ENCODE assay signal across 28 mouse cellular contexts in the genomic region with DNA sequence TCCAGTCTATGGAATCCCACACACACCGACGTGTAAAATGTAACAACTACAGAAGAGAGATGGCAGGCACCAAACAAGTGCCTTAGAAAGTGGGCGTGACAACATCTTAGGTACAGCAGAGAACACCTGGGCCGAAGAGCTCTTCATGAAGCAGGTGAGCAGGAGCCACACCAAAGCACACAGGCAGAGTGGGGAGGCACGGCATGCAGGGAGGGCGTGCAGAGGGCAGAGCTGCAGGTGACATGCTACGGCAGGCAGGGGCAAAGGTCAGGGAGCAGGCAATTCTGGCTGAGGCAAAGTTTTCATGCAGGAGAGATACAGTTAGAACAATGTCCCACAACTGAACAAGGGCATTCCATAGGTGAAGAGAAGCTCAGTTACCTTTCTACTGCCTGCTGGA.
DNase-seq lines count a peak whose midpoint lies in the region; ATAC-seq and TF ChIP-seq lines count a peak whose summit lies in the region.
"Had no signal": no experiment of that assay in that cellular context is flagged by ENCODE, and none has a peak within 500 bp of the region (broad histone marks: within the 10 kb centered on the region; RNA-seq: fewer than 3 reads in every experiment).

No protein-coding gene starts in this region.

- H3K27me3 ChIP-seq in heart, embryonic 10.5 days (ENCODE audit: insufficient read depth, poor library complexity, severe bottlenecking) = no peaks in the 10 kb centered on the region
- no peaks in the 10 kb centered on the region for H3K27me3 ChIP-seq in liver, embryonic 16.5 days (ENCODE audit: control insufficient read depth, insufficient read depth, low read depth, low read length)
- H3K27me3 ChIP-seq in liver, embryonic 11.5 days (replicated peaks; ENCODE audit: control insufficient read depth, insufficient read depth, low read length) = no peaks in the 10 kb centered on the region
- no peaks in the 10 kb centered on the region; the same call in 1 of the 2 replicates for H3K27me3 ChIP-seq in intestine, postnatal 0 days (replicated peaks; ENCODE audit: control insufficient read depth, insufficient read depth, low read length)
- no peaks in the 10 kb centered on the region for H3K27me3 ChIP-seq in forebrain, embryonic 10.5 days (ENCODE audit: poor library complexity, severe bottlenecking)
- H3K27me3 ChIP-seq: CH12.LX; embryonic facial prominence, embryonic 15.5 days; forebrain, embryonic 13.5 days; heart, embryonic 12.5 days; hindbrain, embryonic 13.5 days; liver, embryonic 15.5 days had no signal

- H3K27ac ChIP-seq in heart, embryonic 10.5 days = no peak overlapping the region
- no peak overlapping the region for H3K27ac ChIP-seq in liver, embryonic 16.5 days (ENCODE audit: low read length)
- no peak overlapping the region for H3K27ac ChIP-seq in liver, embryonic 11.5 days (ENCODE audit: low read depth, low read length)
- H3K27ac ChIP-seq in intestine, postnatal 0 days (ENCODE audit: low read depth, low read length) = no peak overlapping the region
- no peak overlapping the region for H3K27ac ChIP-seq in forebrain, embryonic 10.5 days
- H3K27ac ChIP-seq: embryonic facial prominence, embryonic 10.5 days; embryonic facial prominence, embryonic 15.5 days; forebrain, embryonic 13.5 days; hindbrain, embryonic 13.5 days; liver, embryonic 15.5 days had no signal

- WGBS in heart, embryonic 10.5 days = 78% methylated on average over 7 of the region's 7 CpGs
- WGBS in liver, embryonic 16.5 days (ENCODE audit: insufficient replicate concordance) = 67% methylated on average over 7 of the region's 7 CpGs
- 78% methylated on average over 7 of the region's 7 CpGs for WGBS in liver, embryonic 11.5 days
- 53% methylated on average over 7 of the region's 7 CpGs for WGBS in intestine, postnatal 0 days
- 90% methylated on average over 7 of the region's 7 CpGs for WGBS in forebrain, embryonic 10.5 days

- H3K4me1 ChIP-seq in heart, embryonic 10.5 days = no peaks in the 10 kb centered on the region
- H3K4me1 ChIP-seq in liver, embryonic 16.5 days (ENCODE audit: control insufficient read depth, low read depth, low read length) = no peaks in the 10 kb centered on the region
- no peaks in the 10 kb centered on the region for H3K4me1 ChIP-seq in liver, embryonic 11.5 days (replicated peaks; ENCODE audit: control insufficient read depth, insufficient read depth, low read length)
- H3K4me1 ChIP-seq in intestine, postnatal 0 days (replicated peaks; ENCODE audit: control insufficient read depth, insufficient read depth, low read length) = no peaks in the 10 kb centered on the region
- no peaks in the 10 kb centered on the region for H3K4me1 ChIP-seq in forebrain, embryonic 10.5 days
- H3K4me1 ChIP-seq: forebrain, embryonic 13.5 days; heart, embryonic 12.5 days; hindbrain, embryonic 13.5 days; liver, embryonic 15.5 days had no signal

- no peak overlapping the region for H3K4me2 ChIP-seq in liver, embryonic 16.5 days (ENCODE audit: low read depth, low read length)
- H3K4me2 ChIP-seq in liver, embryonic 11.5 days = no peak overlapping the region
- H3K4me2 ChIP-seq in intestine, postnatal 0 days (replicated peaks; ENCODE audit: low read depth) = peak overlapping the region; percentile 18; the same call in 1 of the 2 replicates
- H3K4me2 ChIP-seq: embryonic facial prominence, embryonic 15.5 days; forebrain, embryonic 13.5 days; heart, embryonic 12.5 days; hindbrain, embryonic 13.5 days; liver, embryonic 15.5 days; midbrain, embryonic 11.5 days had no signal

- DNase-seq in heart, adult 11 months = peak; percentile 81
- no peak for DNase-seq in heart, embryonic 10.5 days (ENCODE audit: low spot score)
- no peak for DNase-seq in liver, embryonic 11.5 days (ENCODE audit: low spot score)
- peak; percentile 59 for DNase-seq in yolk sac, embryonic 10.5 days (ENCODE audit: low spot score)
- no peak for DNase-seq in forebrain, embryonic 10.5 days (ENCODE audit: extremely low spot score, low spot score)
- DNase-seq: adrenal gland, adult 8-10 months; cerebellum, adult 2 months; cerebellum, postnatal 25 days; gastrocnemius, postnatal 14 days; heart, adult 18-20 months; heart, postnatal 4 days; kidney, adult 18-20 months; layer of hippocampus, adult 9-11 months; liver; lung, postnatal 10 days; right cerebral cortex, adult 18-20 months had no signal

- no peak overlapping the region for H3K4me3 ChIP-seq in heart, embryonic 10.5 days
- no peak overlapping the region for H3K4me3 ChIP-seq in liver, embryonic 16.5 days (ENCODE audit: low read depth, low read length)
- no peak overlapping the region for H3K4me3 ChIP-seq in liver, embryonic 11.5 days (ENCODE audit: low read depth, low read length)
- no peak overlapping the region for H3K4me3 ChIP-seq in intestine, postnatal 0 days (ENCODE audit: low read depth, low read length)
- H3K4me3 ChIP-seq in forebrain, embryonic 10.5 days = no peak overlapping the region
- H3K4me3 ChIP-seq: embryonic facial prominence, embryonic 10.5 days; embryonic facial prominence, embryonic 15.5 days; forebrain, embryonic 13.5 days; heart, embryonic 12.5 days; hindbrain, embryonic 13.5 days; liver, embryonic 15.5 days had no signal

- no peak overlapping the region for H3K9ac ChIP-seq in liver, embryonic 16.5 days (ENCODE audit: low read depth, low read length)
- no peak overlapping the region for H3K9ac ChIP-seq in liver, embryonic 11.5 days (ENCODE audit: low read depth, low read length)
- no peak overlapping the region for H3K9ac ChIP-seq in intestine, postnatal 0 days (ENCODE audit: low read depth, low read length)
- H3K9ac ChIP-seq: embryonic facial prominence, embryonic 15.5 days; forebrain, embryonic 13.5 days; heart, embryonic 12.5 days; hindbrain, embryonic 13.5 days; liver, embryonic 15.5 days had no signal

- no peaks in the 10 kb centered on the region for H3K36me3 ChIP-seq in heart, embryonic 10.5 days
- H3K36me3 ChIP-seq in liver, embryonic 16.5 days (ENCODE audit: control insufficient read depth, insufficient read depth) = no peaks in the 10 kb centered on the region
- H3K36me3 ChIP-seq in liver, embryonic 11.5 days (ENCODE audit: control insufficient read depth, insufficient read depth, low read length) = no peaks in the 10 kb centered on the region
- H3K36me3 ChIP-seq in intestine, postnatal 0 days (ENCODE audit: control insufficient read depth, insufficient read depth) = peaks cover 9% of the 10 kb centered on the region; the same call in 1 of the 2 replicates
- no peaks in the 10 kb centered on the region for H3K36me3 ChIP-seq in forebrain, embryonic 10.5 days (replicated peaks)
- H3K36me3 ChIP-seq: embryonic facial prominence, embryonic 15.5 days; liver, embryonic 15.5 days had no signal

- H3K9me3 ChIP-seq in heart, embryonic 10.5 days = no peaks in the 10 kb centered on the region
- H3K9me3 ChIP-seq in liver, embryonic 16.5 days (replicated peaks; ENCODE audit: control insufficient read depth, low read length) = no peaks in the 10 kb centered on the region
- H3K9me3 ChIP-seq in liver, embryonic 11.5 days (ENCODE audit: control insufficient read depth, low read length) = no peaks in the 10 kb centered on the region
- H3K9me3 ChIP-seq in intestine, postnatal 0 days (ENCODE audit: control insufficient read depth) = no peaks in the 10 kb centered on the region
- no peaks in the 10 kb centered on the region for H3K9me3 ChIP-seq in forebrain, embryonic 10.5 days
- H3K9me3 ChIP-seq: embryonic facial prominence, embryonic 10.5 days; embryonic facial prominence, embryonic 15.5 days; forebrain, embryonic 13.5 days; heart, embryonic 12.5 days; hindbrain, embryonic 13.5 days; liver, embryonic 15.5 days had no signal

- TF ChIP-seq CTCF in intestine, postnatal 0 days (IDR thresholded peaks at IDR 0.05; ENCODE audit: low read depth) = no peak

- ATAC-seq in liver, embryonic 16.5 days (ENCODE audit: low read depth) = 0 out of 2 replicates have a peak, but pooled peaks have one; percentile 13
- no peak for ATAC-seq in liver, embryonic 11.5 days (replicated peaks; ENCODE audit: low FRiP score)
- peak; percentile 88 for ATAC-seq in intestine, postnatal 0 days
- ATAC-seq: activated CD4-positive, CD25-positive, alpha-beta regulatory T cell, adult 4 months; forebrain, embryonic 13.5 days; midbrain, embryonic 16.5 days had no signal

Comparison
In these comparisons a context has a peak if more than half of its experiments do, and no peak if none do; other contexts are left out.
1. DNase-seq: peak in heart, adult 11 months (single experiment) and yolk sac, embryonic 10.5 days (single experiment); none in heart, embryonic 10.5 days (single experiment), liver, embryonic 11.5 days (single experiment) and forebrain, embryonic 10.5 days (single experiment).